Mouse (Mus musculus) common myeloid progenitor, adult 5-6 weeks (primary cell): ENCODE measurements around the gene Timm13. TPM values are rescaled to one million over a fixed set of nuclear protein-coding genes. Genes with fewer than 3 reads are reported as not detected.

Experiments used
- ATAC-seq: replicated peaks from 2 replicates; pipeline ENCODE4 v1.8.0; 2016; ENCODE audit warnings: low read depth, mild to moderate bottlenecking, moderate TSS enrichment, inconsistent platforms; ENCODE audit not compliant: poor library complexity, severe bottlenecking
- total RNA-seq: library from RNA; stranded (forward); fragments of 200-1000, 187-1606 nt; gene quantifications from 2 replicates; pipeline ENCODE4 v1.2.3, GENCODE M21; 2017

Timm13 gene
- total RNA-seq, 1 experiment from 2014 or later: 40.2 TPM

GRCm38 (mm10) chr10:80876028-80876427 is 24.7 kb downstream of the Timm13 start:
- ATAC-seq: peak; percentile 36; the same call in 1 of the 2 replicates

- ATAC-seq: no peak
Observed at GRCm38 (mm10) chr10:80874035-80874434, 26.7 kb downstream of the Timm13 start.

GRCm38 (mm10) chr10:80871581-80871980 is 29.2 kb downstream of the Timm13 start, which contains the start of gene Tmprss9:
Gene Tmprss9 (plus strand): TSS chr10:80871848.
- no peak for ATAC-seq

- no peak for ATAC-seq
Observed at GRCm38 (mm10) chr10:80870993-80871392, 29.8 kb downstream of the Timm13 start.

- no peak for ATAC-seq
Observed at GRCm38 (mm10) chr10:80864446-80864845, 36.3 kb downstream of the Timm13 start.

- no peak for ATAC-seq
Observed at GRCm38 (mm10) chr10:80862305-80862704, 38.5 kb downstream of the Timm13 start.

- peak; percentile 36 for ATAC-seq
Observed at GRCm38 (mm10) chr10:80858350-80858935, 42.3 kb downstream of the Timm13 start.

GRCm38 (mm10) chr10:80857848-80858247 is 42.9 kb downstream of the Timm13 start:
- ATAC-seq: no peak

GRCm38 (mm10) chr10:80857386-80857785 is 43.4 kb downstream of the Timm13 start:
- ATAC-seq: no peak

- ATAC-seq: no peak
Observed at GRCm38 (mm10) chr10:80856908-80857307, 43.9 kb downstream of the Timm13 start.

- peak; percentile 51 for ATAC-seq
Observed at GRCm38 (mm10) chr10:80856267-80856666, 44.5 kb downstream of the Timm13 start.

- ATAC-seq: no peak
Observed at GRCm38 (mm10) chr10:80855749-80856073, 45.1 kb downstream of the Timm13 start.

GRCm38 (mm10) chr10:80854913-80855748 is 45.6 kb downstream of the Timm13 start, which contains the start of the genes Lsm7 and Sppl2b:
Gene Lsm7 (minus strand): TSS chr10:80855209.
Gene Sppl2b (plus strand): TSS chr10:80855275.
- peak; percentile 71 for ATAC-seq

Other genes starting within 250 kb of the Timm13 start
- 19.2 and 27.1 TPM in 2 replicates for gene Btbd2, start 243.9 kb downstream of the Timm13 start, total RNA-seq
- 37.5 and 55.6 TPM in 2 replicates for gene Mknk2, start 222.9 kb downstream of the Timm13 start, total RNA-seq
- 42.9 and 49.3 TPM in 2 replicates for gene Mob3a, start 199.0 kb downstream of the Timm13 start, total RNA-seq
- gene Izumo4, start 198.8 kb downstream of the Timm13 start, total RNA-seq: 6.4 and 10.4 TPM in 2 replicates
- gene Ap3d1, start 158.7 kb downstream of the Timm13 start, total RNA-seq: 33.6 and 39.4 TPM in 2 replicates
- gene Dot1l, start 145.8 kb downstream of the Timm13 start, total RNA-seq: 7.6 and 19.5 TPM in 2 replicates
- gene Sf3a2, start 102.8 kb downstream of the Timm13 start, total RNA-seq: 26.6 and 46.7 TPM in 2 replicates
- 36.7 and 43.0 TPM in 2 replicates for gene Plekhj1, start 102.3 kb downstream of the Timm13 start, total RNA-seq
- gene Amh, start 95.7 kb downstream of the Timm13 start, total RNA-seq: 0.58 TPM in 1 of 2 replicates, not detected in the other
- not detected in 2 replicates for gene Jsrp1, start 87.5 kb downstream of the Timm13 start, total RNA-seq
- 288 TPM in 2 replicates for gene Oaz1, start 74.3 kb downstream of the Timm13 start, total RNA-seq
- 0.05 TPM in 1 of 2 replicates, not detected in the other for gene Lingo3, start 56.9 kb downstream of the Timm13 start, total RNA-seq
- 398 and 403 TPM in 2 replicates for gene Lsm7, start 45.8 kb downstream of the Timm13 start, total RNA-seq
- 29.8 and 37.1 TPM in 2 replicates for gene Sppl2b, start 45.7 kb downstream of the Timm13 start, total RNA-seq
- gene Tmprss9, start 29.1 kb downstream of the Timm13 start, total RNA-seq: not detected in 2 replicates
- gene Lmnb2, start 17.3 kb upstream of the Timm13 start, total RNA-seq: 44.0 and 46.6 TPM in 2 replicates
- 6.9 and 7.5 TPM in 2 replicates for gene Gadd45b, start 29.1 kb upstream of the Timm13 start, total RNA-seq
- gene Gng7, start 114.0 kb upstream of the Timm13 start, total RNA-seq: 0.18 and 2.2 TPM in 2 replicates
- gene Diras1, start 124.7 kb upstream of the Timm13 start, total RNA-seq: not detected in 2 replicates
- 4.1 and 5.5 TPM in 2 replicates for gene Slc39a3, start 136.5 kb upstream of the Timm13 start, total RNA-seq
- 41.4 and 43.1 TPM in 2 replicates for gene Sgta, start 159.2 kb upstream of the Timm13 start, total RNA-seq
- 18.6 and 25.9 TPM in 2 replicates for gene Thop1, start 169.1 kb upstream of the Timm13 start, total RNA-seq
- gene Creb3l3, start 197.9 kb upstream of the Timm13 start, total RNA-seq: 0.18 and 0.58 TPM in 2 replicates
- gene Map2k2, start 204.9 kb upstream of the Timm13 start, total RNA-seq: 56.2 and 61.8 TPM in 2 replicates
- gene Zbtb7a, start 234.3 kb upstream of the Timm13 start, total RNA-seq: 13.1 and 14.5 TPM in 2 replicates